ENCODE assay signal across 8 mouse cellular contexts in genomic region chr4:134094923-134095547, GRCm38 (mm10). TPM values are rescaled to one million over a fixed set of nuclear protein-coding genes. Genes with fewer than 3 reads are reported as not detected.
DNase-seq lines count a peak whose midpoint lies in the region; ATAC-seq and TF ChIP-seq lines count a peak whose summit lies in the region.

Gene Cd52 (minus strand): TSS chr4:134095082.

- 77% methylated on average over 3 of the region's 3 CpGs for WGBS in liver, adult 2 months
- 57% methylated on average over 3 of the region's 3 CpGs for WGBS in intestine, embryonic 14.5 days

- no peaks in the 10 kb centered on the region for H3K27me3 ChIP-seq in liver, adult 2 months (ENCODE audit: control insufficient read depth, insufficient read depth, low read length)
- H3K27me3 ChIP-seq in intestine, embryonic 14.5 days (replicated peaks; ENCODE audit: control insufficient read depth, insufficient read depth, low read length): no peaks in the 10 kb centered on the region

- peak within 1 kb of the TSS; percentile 43 for H3K27ac ChIP-seq in liver, adult 2 months (replicated peaks; ENCODE audit: insufficient read depth, low read depth, low read length)
- H3K27ac ChIP-seq in intestine, embryonic 14.5 days (ENCODE audit: low read depth): no peak within 1 kb of the TSS

- no peaks in the 10 kb centered on the region for H3K9me3 ChIP-seq in intestine, embryonic 14.5 days (ENCODE audit: control insufficient read depth, low read length)

- no peaks in the 10 kb centered on the region for H3K79me2 ChIP-seq in liver, adult 2 months (ENCODE audit: control insufficient read depth, insufficient read depth, low read length)

- no peak within 1 kb of the TSS for H3K4me2 ChIP-seq in intestine, embryonic 14.5 days (ENCODE audit: low read length)

- peak; percentile 31 for DNase-seq in liver, adult 2 months (ENCODE audit: extremely low read depth, low read depth, low spot score)
- no peak for DNase-seq in liver
- no peak for DNase-seq in intestine, embryonic 14.5 days (ENCODE audit: low spot score)
- DNase-seq in thymus, postnatal 4 days: peak; percentile 79
- no peak for DNase-seq in gastrocnemius, postnatal 4 days (ENCODE audit: low spot score in 2 of 2)
- DNase-seq in left cerebral cortex, postnatal 25 days (ENCODE audit: low spot score in 2 of 2): no peak
- no peak for DNase-seq in cerebellum, postnatal 10 days

- peak within 1 kb of the TSS; percentile 47 for H3K4me3 ChIP-seq in liver, adult 2 months (ENCODE audit: insufficient read depth, low read depth, low read length)
- no peak within 1 kb of the TSS for H3K4me3 ChIP-seq in intestine, embryonic 14.5 days (ENCODE audit: low read depth, low read length)

- ATAC-seq in intestine, embryonic 14.5 days (replicated peaks; ENCODE audit: low FRiP score, low TSS enrichment, low read depth): no peak
- peak; percentile 42 for ATAC-seq in megakaryocyte progenitor cell, adult 5-6 weeks (replicated peaks; ENCODE audit: poor library complexity)

- no peak for TF ChIP-seq CTCF in liver, adult 2 months (IDR thresholded peaks at IDR 0.05; ENCODE audit: low read depth, low read length)

- no peaks in the 10 kb centered on the region for H3K36me3 ChIP-seq in liver, adult 2 months (ENCODE audit: control insufficient read depth, insufficient read depth, low read length)
- H3K36me3 ChIP-seq in intestine, embryonic 14.5 days (ENCODE audit: control insufficient read depth, insufficient read depth, low read length): no peaks in the 10 kb centered on the region

- H3K4me1 ChIP-seq in liver, adult 2 months (ENCODE audit: control insufficient read depth, insufficient read depth, low read length): no peaks in the 10 kb centered on the region
- no peaks in the 10 kb centered on the region for H3K4me1 ChIP-seq in intestine, embryonic 14.5 days (replicated peaks; ENCODE audit: control insufficient read depth, insufficient read depth, low read length)

- H3K9ac ChIP-seq in liver, adult 2 months (ENCODE audit: low read depth, low read length): peak within 1 kb of the TSS; percentile 34
- H3K9ac ChIP-seq in intestine, embryonic 14.5 days (ENCODE audit: low read length): no peak within 1 kb of the TSS

- TF ChIP-seq POLR2A in liver, adult 2 months (IDR thresholded peaks at IDR 0.05; ENCODE audit: extremely low read depth, insufficient read depth, low read length): no peak

- intact Hi-C loops in left cerebral cortex, postnatal 25 days (cut with DNase I): no loop called here

RNA-seq across cellular contexts. Expression of gene Cd52, which starts in this region (rescaled TPM):
- 20.0 and 26.8 TPM in 2 replicates for total RNA-seq in liver, adult 2 months (2014; rRNA removed)
- polyA plus RNA-seq in liver, adult 2 months (2012; rRNA removed): 7.6 and 10.4 TPM in 2 replicates
- polyA plus RNA-seq in intestine, embryonic 14.5 days (2014; fragmentation: Nextera tagmentation; extraction: Ambion mirVana): 23.5 and 24.3 TPM in 2 replicates
- 291 and 358 TPM in 2 replicates for total RNA-seq in megakaryocyte progenitor cell, adult 5-6 weeks (2015)
- total RNA-seq in megakaryocyte progenitor cell, adult 5-6 weeks (2017): 339 and 505 TPM in 2 replicates
- total RNA-seq in gastrocnemius, postnatal 4 days (2021): 1 to 10 TPM; 2.4 to 2.7 TPM
- total RNA-seq in left cerebral cortex, postnatal 25 days (2021): 1 to 10 TPM; 1.6 to 3.4 TPM

Comparison
In these comparisons a context has a peak if more than half of its experiments do, and no peak if none do; other contexts are left out.
1. RNA of gene Cd52 (total RNA-seq): 291 to 505 TPM in megakaryocyte progenitor cell, adult 5-6 weeks; 20.0 to 26.8 TPM in liver, adult 2 months, 1.6 to 3.4 TPM in left cerebral cortex, postnatal 25 days and 2.4 to 2.7 TPM in gastrocnemius, postnatal 4 days; every median in the first group is over 10 times any median in the second.
2. DNase-seq: peak in liver, adult 2 months (single experiment) and thymus, postnatal 4 days (single experiment); none in liver (single experiment), intestine, embryonic 14.5 days (single experiment), gastrocnemius, postnatal 4 days (0 of 2), left cerebral cortex, postnatal 25 days (0 of 2) and cerebellum, postnatal 10 days (0 of 2).